Mouse (Mus musculus): Measurements from ENCODE around the gene Cd79b. TPM values are rescaled to one million over a fixed set of nuclear protein-coding genes. Genes with fewer than 3 reads are reported as not detected.

The Cd79b gene
- total and polyA plus RNA-seq, 3 experiments = 527 to 741 (median 689) TPM

GRCm38 (mm10) chr11:106268326-106269059 is 46.1 kb downstream of the Cd79b start:
- H3K79me2 ChIP-seq (replicated peaks; ENCODE audit: control insufficient read depth, extremely low read depth, insufficient read depth, poor library complexity, severe bottlenecking) = peaks cover 40% of the 10 kb centered on the region
- no peak overlapping the region for H3K27ac ChIP-seq (ENCODE audit: insufficient read depth, low read depth)
- in situ Hi-C loops (cut with MboI; ENCODE audit: low pct_ligation_motif_present, low pct_unique_long_range_greater_than_20kb, low sequenced_read_pairs) (no loop called here), dilution Hi-C loops (cut with MboI; ENCODE audit: extremely low pct_ligation_motif_present, extremely low pct_unique_long_range_greater_than_20kb, low sequenced_read_pairs) (no loop called here)
- no peak for DNase-seq (ENCODE audit: extremely low read depth)
- no peak for TF ChIP-seq MAZ (IDR thresholded peaks at IDR 0.05; ENCODE audit: low read depth, low read length)
- peak; percentile 11; the same call in 1 of the 2 replicates for TF ChIP-seq SIN3A (IDR thresholded peaks at IDR 0.05; ENCODE audit: low read length)
- no peaks in the 10 kb centered on the region for H3K9me3 ChIP-seq (replicated peaks; ENCODE audit: low read length)
- peaks cover 15 to 57% of the 10 kb centered on the region in 2 experiments for H3K4me1 ChIP-seq (ENCODE audit: control insufficient read depth in 1 of 2, insufficient read depth in 2 of 2)
- peaks cover 44 to 58% of the 10 kb centered on the region in 2 experiments for H3K36me3 ChIP-seq (replicated peaks in 1 of 2; ENCODE audit: control insufficient read depth in 1 of 2, insufficient read depth in 1 of 2, low read length in 1 of 2)
- H3K4me2 ChIP-seq (ENCODE audit: insufficient read depth, low read depth, poor library complexity, severe bottlenecking) = 0 out of 2 replicates have a peak overlapping the region, but pooled peaks have one; percentile 2
- H3K27me3 ChIP-seq (replicated peaks) = no peaks in the 10 kb centered on the region
- no peak overlapping the region for H3K9ac ChIP-seq (ENCODE audit: insufficient read depth, low read depth)
- no peak overlapping the region for H3K4me3 ChIP-seq (replicated peaks in 1 of 3; ENCODE audit: low read depth in 2 of 3, low read length in 2 of 3, poor library complexity in 1 of 3)

- TF ChIP-seq MXI1 (IDR thresholded peaks at IDR 0.05; ENCODE audit: low read depth, low read length) = no peak
- TF ChIP-seq E2F4 (IDR thresholded peaks at IDR 0.05; ENCODE audit: insufficient replicate concordance, low read depth, low read length) = no peak
- TF ChIP-seq MAX (IDR thresholded peaks at IDR 0.05; ENCODE audit: low read length) = no peak
- TF ChIP-seq KAT2A (IDR thresholded peaks at IDR 0.05; ENCODE audit: insufficient replicate concordance, low read length) = no peak
- TF ChIP-seq POLR2A (IDR thresholded peaks at IDR 0.05; ENCODE audit: low read depth, low read length) = no peak
- TF ChIP-seq ZKSCAN1 (IDR thresholded peaks at IDR 0.05; ENCODE audit: borderline replicate concordance, low read depth, low read length) = no peak
- no peak for TF ChIP-seq SIN3A (IDR thresholded peaks at IDR 0.05; ENCODE audit: low read length)
- no peak for TF ChIP-seq TCF12 (IDR thresholded peaks at IDR 0.05; ENCODE audit: low read depth, low read length)
- no peak for TF ChIP-seq MAZ (IDR thresholded peaks at IDR 0.05; ENCODE audit: low read depth, low read length)
- TF ChIP-seq TBP (conservative IDR thresholded peaks at IDR 0.05; ENCODE audit: low read depth, low read length) = no peak
- TF ChIP-seq GABPA (IDR thresholded peaks at IDR 0.05; ENCODE audit: insufficient replicate concordance, low read depth, low read length) = no peak
- TF ChIP-seq POLR2AphosphoS2 (IDR thresholded peaks at IDR 0.05; ENCODE audit: low read depth, low read length) = no peak
- TF ChIP-seq CHD2 (IDR thresholded peaks at IDR 0.05; ENCODE audit: low read length) = no peak
- no peak for TF ChIP-seq ZC3H11A (IDR thresholded peaks at IDR 0.05; ENCODE audit: low read depth, low read length)
- no peak for TF ChIP-seq UBTF (IDR thresholded peaks at IDR 0.05; ENCODE audit: low read depth, low read length)
- no peak for TF ChIP-seq CHD1 (IDR thresholded peaks at IDR 0.05; ENCODE audit: low read depth, low read length)
- no peak for TF ChIP-seq PAX5 (IDR thresholded peaks at IDR 0.05; ENCODE audit: low read length)
- TF ChIP-seq SMC3 (IDR thresholded peaks at IDR 0.05; ENCODE audit: low read depth, low read length) = no peak
- TF ChIP-seq EP300 (IDR thresholded peaks at IDR 0.05; ENCODE audit: low read length) = no peak
- no peaks in the 10 kb centered on the region for H3K27me3 ChIP-seq (replicated peaks)
- peaks cover 40% of the 10 kb centered on the region for H3K79me2 ChIP-seq (replicated peaks; ENCODE audit: control insufficient read depth, extremely low read depth, insufficient read depth, poor library complexity, severe bottlenecking)
- no peak for DNase-seq (ENCODE audit: extremely low read depth)
- H3K27ac ChIP-seq (ENCODE audit: insufficient read depth, low read depth) = no peak overlapping the region
- peaks cover 15 to 57% of the 10 kb centered on the region in 2 experiments for H3K4me1 ChIP-seq (ENCODE audit: control insufficient read depth in 1 of 2, insufficient read depth in 2 of 2)
- H3K4me3 ChIP-seq (replicated peaks in 1 of 3; ENCODE audit: low read depth in 2 of 3, low read length in 2 of 3, poor library complexity in 1 of 3) = no peak overlapping the region
- dilution Hi-C loops (cut with MboI; ENCODE audit: extremely low pct_ligation_motif_present, extremely low pct_unique_long_range_greater_than_20kb, low sequenced_read_pairs) (no loop called here), in situ Hi-C loops (cut with MboI; ENCODE audit: low pct_ligation_motif_present, low pct_unique_long_range_greater_than_20kb, low sequenced_read_pairs) (no loop called here)
- H3K4me2 ChIP-seq (ENCODE audit: insufficient read depth, low read depth, poor library complexity, severe bottlenecking) = no peak overlapping the region
- no peaks in the 10 kb centered on the region for H3K9me3 ChIP-seq (replicated peaks; ENCODE audit: low read length)
- peaks cover 50 to 64% of the 10 kb centered on the region in 2 experiments for H3K36me3 ChIP-seq (replicated peaks in 1 of 2; ENCODE audit: control insufficient read depth in 1 of 2, insufficient read depth in 1 of 2, low read length in 1 of 2)
- no peak overlapping the region for H3K9ac ChIP-seq (ENCODE audit: insufficient read depth, low read depth)
Observed at GRCm38 (mm10) chr11:106267871-106268270, 46.7 kb downstream of the Cd79b start.
